Mouse (Mus musculus): ENCODE measurements around the gene Tbce. TPM values are rescaled to one million over a fixed set of nuclear protein-coding genes. Genes with fewer than 3 reads are reported as not detected.
A peak's percentile ranks its signal among the peaks of the same experiment; 100 is the strongest.

Gene Tbce
- polyA plus RNA-seq, 1 experiment, result 15.3 TPM

GRCm38 (mm10) chr13:14015609-14016008 lies 23.8 kb downstream of the Tbce start:
- Histone ChIP-seq H3K27ac (ENCODE audit: insufficient read depth, low read depth, low read length) (no peak overlapping the region), H3K36me3 (ENCODE audit: control insufficient read depth, insufficient read depth, low read length) (no peaks in the 10 kb centered on the region), H3K4me3 (ENCODE audit: insufficient read depth, low read depth, low read length) (no peak overlapping the region), H3K27me3 (replicated peaks; ENCODE audit: control insufficient read depth, insufficient read depth, low read length) (no peaks in the 10 kb centered on the region), H3K4me1 (ENCODE audit: control insufficient read depth, insufficient read depth, low read length) (no peaks in the 10 kb centered on the region)
- no peak for TF ChIP-seq CTCF (conservative IDR thresholded peaks at IDR 0.05; ENCODE audit: insufficient read depth, insufficient read length, low read depth, low read length)
- TF ChIP-seq POLR2A (IDR thresholded peaks at IDR 0.05; ENCODE audit: low read depth, low read length), result no peak
- 89% methylated on average over 6 of the region's 6 CpGs for WGBS
- DNase-seq, result no peak

DNA sequence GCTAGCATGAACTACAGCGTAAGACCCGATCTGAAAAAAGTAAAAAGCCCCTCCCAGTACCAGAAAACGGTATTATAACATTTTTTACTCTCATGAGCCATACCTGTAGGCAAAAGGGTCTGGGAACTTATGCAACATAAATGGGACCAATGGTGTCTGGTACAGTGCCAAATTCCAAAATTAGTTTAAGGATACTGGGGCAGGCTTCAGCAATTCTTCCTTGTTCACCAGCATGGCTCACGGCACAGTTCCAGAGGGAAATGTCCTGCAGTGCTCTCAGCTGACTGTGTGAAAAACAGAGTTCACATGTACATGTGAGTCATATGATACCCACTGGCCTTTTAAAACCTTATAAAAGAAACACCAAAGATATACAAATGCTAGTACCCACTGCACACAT lies 24.9 kb downstream of the Tbce start:
- no peak overlapping the region for H3K4me3 ChIP-seq (ENCODE audit: insufficient read depth, low read depth, low read length)
- H3K27me3 ChIP-seq (replicated peaks; ENCODE audit: control insufficient read depth, insufficient read depth, low read length), result no peaks in the 10 kb centered on the region
- H3K27ac ChIP-seq (ENCODE audit: insufficient read depth, low read depth, low read length), result no peak overlapping the region
- H3K36me3 ChIP-seq (ENCODE audit: control insufficient read depth, insufficient read depth, low read length), result no peaks in the 10 kb centered on the region
- H3K4me1 ChIP-seq (ENCODE audit: control insufficient read depth, insufficient read depth, low read length), result no peaks in the 10 kb centered on the region
- no peak for DNase-seq
- TF ChIP-seq POLR2A (IDR thresholded peaks at IDR 0.05; ENCODE audit: low read depth, low read length) (no peak), CTCF (conservative IDR thresholded peaks at IDR 0.05; ENCODE audit: insufficient read depth, insufficient read length, low read depth, low read length) (no peak)
- WGBS, result 87% methylated on average over 4 of the region's 4 CpGs

DNA sequence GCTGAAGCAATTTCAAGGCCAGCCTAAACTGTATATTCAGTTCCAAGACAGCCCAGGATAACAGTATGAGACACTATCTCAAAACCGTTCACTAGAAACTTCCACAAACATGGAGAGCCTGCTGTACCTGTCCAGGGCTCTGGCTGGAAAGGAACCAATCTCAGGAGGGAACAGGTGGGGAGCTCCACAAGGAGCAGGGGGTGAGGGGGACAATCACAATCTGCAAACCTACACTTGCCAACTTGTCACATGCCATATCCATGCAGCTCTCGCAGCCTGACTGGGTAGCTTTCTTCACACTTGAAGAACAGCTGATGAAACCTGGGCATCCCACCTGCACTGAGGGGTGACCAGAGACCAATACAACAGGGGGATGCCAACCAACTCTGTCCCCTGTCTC lies 25.4 kb downstream of the Tbce start:
- Histone ChIP-seq H3K27me3 (replicated peaks; ENCODE audit: control insufficient read depth, insufficient read depth, low read length) (no peaks in the 10 kb centered on the region), H3K36me3 (ENCODE audit: control insufficient read depth, insufficient read depth, low read length) (no peaks in the 10 kb centered on the region), H3K4me1 (ENCODE audit: control insufficient read depth, insufficient read depth, low read length) (no peaks in the 10 kb centered on the region), H3K27ac (ENCODE audit: insufficient read depth, low read depth, low read length) (no peak overlapping the region), H3K4me3 (ENCODE audit: insufficient read depth, low read depth, low read length) (no peak overlapping the region)
- WGBS, result 93% methylated on average over 2 of the region's 2 CpGs
- no peak for DNase-seq
- TF ChIP-seq POLR2A (IDR thresholded peaks at IDR 0.05; ENCODE audit: low read depth, low read length), result no peak

- WGBS, result 89% methylated on average over 4 of the region's 4 CpGs
- H3K27me3 ChIP-seq (replicated peaks; ENCODE audit: control insufficient read depth, insufficient read depth, low read length), result no peaks in the 10 kb centered on the region
- DNase-seq, result no peak
- TF ChIP-seq CTCF (conservative IDR thresholded peaks at IDR 0.05; ENCODE audit: insufficient read depth, insufficient read length, low read depth, low read length) (no peak), POLR2A (IDR thresholded peaks at IDR 0.05; ENCODE audit: low read depth, low read length) (no peak)
- no peak overlapping the region for H3K27ac ChIP-seq (ENCODE audit: insufficient read depth, low read depth, low read length)
- no peaks in the 10 kb centered on the region for H3K4me1 ChIP-seq (ENCODE audit: control insufficient read depth, insufficient read depth, low read length)
- no peaks in the 10 kb centered on the region; the same call in 1 of the 2 replicates for H3K36me3 ChIP-seq (ENCODE audit: control insufficient read depth, insufficient read depth, low read length)
- H3K4me3 ChIP-seq (ENCODE audit: insufficient read depth, low read depth, low read length), result no peak overlapping the region
Measured at GRCm38 (mm10) chr13:14011454-14011995, 27.9 kb downstream of the Tbce start.

GRCm38 (mm10) chr13:14006056-14006455 lies 33.4 kb downstream of the Tbce start:
- 65% methylated on average over 2 of the region's 2 CpGs for WGBS
- DNase-seq, result no peak
- Histone ChIP-seq H3K27me3 (replicated peaks; ENCODE audit: control insufficient read depth, insufficient read depth, low read length) (no peaks in the 10 kb centered on the region), H3K36me3 (ENCODE audit: control insufficient read depth, insufficient read depth, low read length) (peaks cover 1% of the 10 kb centered on the region; the same call in 1 of the 2 replicates), H3K4me1 (ENCODE audit: control insufficient read depth, insufficient read depth, low read length) (no peaks in the 10 kb centered on the region), H3K27ac (ENCODE audit: insufficient read depth, low read depth, low read length) (no peak overlapping the region), H3K4me3 (ENCODE audit: insufficient read depth, low read depth, low read length) (no peak overlapping the region)
- TF ChIP-seq CTCF (conservative IDR thresholded peaks at IDR 0.05; ENCODE audit: insufficient read depth, insufficient read length, low read depth, low read length) (no peak), POLR2A (IDR thresholded peaks at IDR 0.05; ENCODE audit: low read depth, low read length) (no peak)

- DNase-seq, result no peak
- Histone ChIP-seq H3K27ac (ENCODE audit: insufficient read depth, low read depth, low read length) (no peak overlapping the region), H3K27me3 (replicated peaks; ENCODE audit: control insufficient read depth, insufficient read depth, low read length) (no peaks in the 10 kb centered on the region), H3K4me1 (ENCODE audit: control insufficient read depth, insufficient read depth, low read length) (no peaks in the 10 kb centered on the region), H3K4me3 (ENCODE audit: insufficient read depth, low read depth, low read length) (no peak overlapping the region), H3K36me3 (ENCODE audit: control insufficient read depth, insufficient read depth, low read length) (peaks cover 1% of the 10 kb centered on the region; the same call in 1 of the 2 replicates)
- no peak for TF ChIP-seq CTCF (conservative IDR thresholded peaks at IDR 0.05; ENCODE audit: insufficient read depth, insufficient read length, low read depth, low read length)
- TF ChIP-seq POLR2A (IDR thresholded peaks at IDR 0.05; ENCODE audit: low read depth, low read length), result no peak
- WGBS, result 81% methylated on average over 5 of the region's 5 CpGs
Measured at GRCm38 (mm10) chr13:14004999-14005398, 34.4 kb downstream of the Tbce start.

DNA sequence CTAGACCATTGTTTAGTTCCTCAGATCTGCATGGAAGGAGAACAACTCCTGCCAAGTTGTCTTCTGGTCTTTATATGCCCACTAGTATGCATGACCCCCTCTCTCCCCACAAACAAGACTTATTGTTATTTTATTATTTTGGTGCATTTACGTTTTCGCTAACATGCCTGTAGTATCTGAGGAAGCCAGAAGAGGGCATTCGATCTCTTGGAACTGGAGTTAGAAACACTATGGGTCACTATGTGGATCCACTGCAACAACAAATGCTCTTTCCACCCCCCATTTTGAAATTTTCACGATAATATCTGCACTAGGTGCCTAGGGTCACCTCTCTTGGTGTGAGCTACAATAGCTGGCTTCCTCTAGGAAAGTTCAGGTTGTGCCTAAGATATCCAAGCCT lies 35.4 kb downstream of the Tbce start:
- H3K27ac ChIP-seq (ENCODE audit: insufficient read depth, low read depth, low read length), result no peak overlapping the region
- H3K4me1 ChIP-seq (ENCODE audit: control insufficient read depth, insufficient read depth, low read length), result no peaks in the 10 kb centered on the region
- H3K27me3 ChIP-seq (replicated peaks; ENCODE audit: control insufficient read depth, insufficient read depth, low read length), result no peaks in the 10 kb centered on the region
- TF ChIP-seq POLR2A (IDR thresholded peaks at IDR 0.05; ENCODE audit: low read depth, low read length) (no peak), CTCF (conservative IDR thresholded peaks at IDR 0.05; ENCODE audit: insufficient read depth, insufficient read length, low read depth, low read length) (no peak)
- no peak overlapping the region for H3K4me3 ChIP-seq (ENCODE audit: insufficient read depth, low read depth, low read length)
- peak; percentile 9 for DNase-seq
- H3K36me3 ChIP-seq (ENCODE audit: control insufficient read depth, insufficient read depth, low read length), result peaks cover 1% of the 10 kb centered on the region; the same call in 1 of the 2 replicates
- 68% methylated on average over 4 of the region's 4 CpGs for WGBS

Measured in kidney, adult 2 months (tissue).